In genomic region chr1:136465168-136465567, GRCm38 (mm10) we compare ENCODE assay signal across 16 mouse cellular contexts. TPM values are rescaled to one million over a fixed set of nuclear protein-coding genes. Genes with fewer than 3 reads are reported as not detected.
DNase-seq lines count a peak whose midpoint lies in the region; ATAC-seq and TF ChIP-seq lines count a peak whose summit lies in the region.
"Had no signal": no experiment of that assay in that cellular context is flagged by ENCODE, and none has a peak within 500 bp of the region (broad histone marks: within the 10 kb centered on the region; RNA-seq: fewer than 3 reads in every experiment).

No protein-coding gene starts in this region.

- intact Hi-C loops in left cerebral cortex, adult 2 months (cut with DNase I) = loop anchor here (5.0 kb wide), 1 partner anchor 57 kb away; no protein-coding TSS in a partner anchor
- intact Hi-C loops in left cerebral cortex, postnatal 36 days (cut with DNase I) = loop anchor here (10.0 kb wide), 1 partner anchor 410 kb away; the partner anchor contains the start of genes Ascl5 and Cacna1s

- no peak overlapping the region for H3K4me3 ChIP-seq in left cerebral cortex, adult 2 months
- no peak overlapping the region for H3K4me3 ChIP-seq in liver, embryonic 15.5 days (replicated peaks)

- ATAC-seq in liver, embryonic 15.5 days (ENCODE audit: insufficient read depth) = no peak

- H3K27me3 ChIP-seq in liver, embryonic 15.5 days = no peaks in the 10 kb centered on the region; the same call in 1 of the 2 replicates
- H3K27me3 ChIP-seq: limb, embryonic 15.5 days had no signal

- H3K9ac ChIP-seq in liver, embryonic 15.5 days = no peak overlapping the region
- H3K9ac ChIP-seq: forebrain, embryonic 12.5 days; limb, embryonic 15.5 days had no signal

- H3K27ac ChIP-seq in left cerebral cortex, adult 2 months = no peak overlapping the region
- H3K27ac ChIP-seq in liver, embryonic 15.5 days (replicated peaks) = no peak overlapping the region
- H3K27ac ChIP-seq: forebrain, embryonic 12.5 days; limb, embryonic 15.5 days had no signal

- TF ChIP-seq CTCF in left cerebral cortex, adult 2 months (IDR thresholded peaks at IDR 0.05) = peak; percentile 10

- DNase-seq in left cerebral cortex, adult 2 months (ENCODE audit: extremely low spot score in 1 of 2, low spot score in 2 of 2) = no peak
- DNase-seq in left cerebral cortex, postnatal 36 days (ENCODE audit: low spot score in 2 of 2) = no peak
- peak; percentile 62 for DNase-seq in 3T3-L1 (ENCODE audit: low read depth, low spot score)
- DNase-seq in 416B (ENCODE audit: low read depth) = peak; percentile 30
- no peak for DNase-seq in frontal cortex, adult 2 months (ENCODE audit: extremely low spot score in 1 of 2, low spot score in 1 of 2)
- DNase-seq in kidney, postnatal 36 days = no peak
- DNase-seq: cerebellum, adult 8-10 months; gastrocnemius, postnatal 36 days; kidney, adult 9 months; lung, postnatal 36 days; retina, postnatal 1 day; right cerebral cortex, postnatal 4 days; thymus, postnatal 14 days had no signal

- H3K36me3 ChIP-seq in liver, embryonic 15.5 days (replicated peaks) = peaks cover 31% of the 10 kb centered on the region

- H3K4me1 ChIP-seq in liver, embryonic 15.5 days (replicated peaks) = peaks cover 42% of the 10 kb centered on the region

- H3K9me3 ChIP-seq in liver, embryonic 15.5 days (replicated peaks) = no peaks in the 10 kb centered on the region
- H3K9me3 ChIP-seq: forebrain, embryonic 12.5 days; limb, embryonic 15.5 days had no signal

- H3K4me2 ChIP-seq in liver, embryonic 15.5 days = peak overlapping the region; percentile 95; the same call in 1 of the 2 replicates

RNA-seq across cellular contexts. Expression of gene Kif14, which starts 1.0 kb away (rescaled TPM):
- under 1 TPM; 0.14 to 0.23 TPM for total RNA-seq in left cerebral cortex, adult 2 months (2021)
- total RNA-seq in left cerebral cortex, postnatal 36 days (2021) = under 1 TPM; 0.07 to 0.20 TPM
- 6.0 and 6.4 TPM in 2 replicates for polyA plus RNA-seq in liver, embryonic 15.5 days (2015; fragmentation: Nextera tagmentation; extraction: Ambion mirVana)
- 0.25 and 0.30 TPM in 2 replicates for polyA plus RNA-seq in frontal cortex, adult 2 months (2012; rRNA removed)

RNA-seq across cellular contexts. Expression of gene Ddx59, which starts 50.1 kb away (rescaled TPM):
- total RNA-seq in left cerebral cortex, adult 2 months (2021) = 10 to 100 TPM in 1 of 2 experiments, 1 to 10 TPM in 1; 8.9 to 11.7 TPM
- 10 to 100 TPM in 1 of 2 experiments, 1 to 10 TPM in 1; 9.5 to 11.5 TPM for total RNA-seq in left cerebral cortex, postnatal 36 days (2021)
- polyA plus RNA-seq in liver, embryonic 15.5 days (2015; fragmentation: Nextera tagmentation; extraction: Ambion mirVana) = 4.9 and 5.5 TPM in 2 replicates
- 6.6 and 7.8 TPM in 2 replicates for polyA plus RNA-seq in frontal cortex, adult 2 months (2012; rRNA removed)

Comparison
In these comparisons a context has a peak if more than half of its experiments do, and no peak if none do; other contexts are left out.
1. DNase-seq: peak in 3T3-L1 (single experiment) and 416B (single experiment); none in left cerebral cortex, adult 2 months (0 of 2), left cerebral cortex, postnatal 36 days (0 of 2), frontal cortex, adult 2 months (0 of 2) and kidney, postnatal 36 days (0 of 2).